Mouse (Mus musculus): ENCODE data around the gene Btbd9.

Gene Btbd9

GRCm38 (mm10) chr17:30438786-30439185, 137.5 kb downstream of the Btbd9 start:
- DNase-seq: no peak

GRCm38 (mm10) chr17:30436021-30436461, 140.2 kb downstream of the Btbd9 start:
- DNase-seq: no peak

DNA sequence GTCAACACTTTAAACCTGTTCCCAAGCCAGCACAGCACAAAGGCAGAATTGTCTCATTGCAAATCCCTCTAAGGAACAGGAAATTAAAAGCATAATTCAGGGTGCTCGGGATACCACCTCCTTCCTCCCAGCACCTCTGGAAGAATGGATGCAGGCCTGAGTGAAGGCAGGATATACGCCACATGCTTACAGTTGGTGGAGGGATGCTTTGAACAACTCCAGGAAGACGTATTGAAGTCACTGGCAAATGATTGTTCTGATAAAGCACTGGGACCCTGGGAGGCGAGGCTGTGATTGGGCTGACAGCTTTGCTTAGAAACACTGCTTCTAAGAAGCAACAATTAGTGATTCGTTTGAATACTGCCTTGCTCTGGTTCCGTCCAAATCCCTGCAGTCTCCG, 140.8 kb downstream of the Btbd9 start:
- no peak for DNase-seq

- DNase-seq: no peak
These were observed 144.2 kb downstream of the Btbd9 start for GRCm38 (mm10) chr17:30432094-30432493.

DNA sequence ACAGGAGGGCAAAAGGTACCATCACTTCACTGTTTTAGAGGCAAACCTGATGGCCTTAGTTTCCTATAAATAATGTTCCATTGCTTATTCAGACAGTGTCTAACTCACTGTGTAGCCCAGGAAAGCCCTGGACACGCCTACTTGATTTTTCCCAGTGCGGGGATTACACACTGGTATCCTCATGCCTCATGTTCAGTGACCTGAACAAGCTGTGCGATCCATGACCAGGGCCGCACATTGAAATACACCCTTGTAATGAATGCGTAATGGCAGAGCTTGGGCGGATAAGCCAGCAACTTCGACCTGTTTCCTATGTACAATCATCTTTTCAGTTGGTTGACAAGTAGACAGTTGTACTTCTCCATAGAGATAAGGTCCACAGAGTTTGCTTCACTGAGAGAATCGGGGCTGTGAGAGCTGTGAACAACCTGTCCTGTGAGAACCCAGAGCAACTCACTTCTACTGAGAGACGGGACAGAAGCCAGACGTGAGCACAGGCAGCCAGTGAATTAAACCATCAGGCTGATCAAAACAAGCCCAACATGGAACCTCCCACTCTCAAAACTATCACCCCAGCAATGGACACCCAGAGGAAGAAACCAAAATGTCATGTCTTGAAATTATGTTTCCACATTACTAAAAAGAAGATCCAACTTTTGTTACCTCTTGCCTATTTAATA, 145.2 kb downstream of the Btbd9 start:
- DNase-seq: no peak

GRCm38 (mm10) chr17:30428661-30429060, 147.6 kb downstream of the Btbd9 start:
- no peak for DNase-seq

DNA sequence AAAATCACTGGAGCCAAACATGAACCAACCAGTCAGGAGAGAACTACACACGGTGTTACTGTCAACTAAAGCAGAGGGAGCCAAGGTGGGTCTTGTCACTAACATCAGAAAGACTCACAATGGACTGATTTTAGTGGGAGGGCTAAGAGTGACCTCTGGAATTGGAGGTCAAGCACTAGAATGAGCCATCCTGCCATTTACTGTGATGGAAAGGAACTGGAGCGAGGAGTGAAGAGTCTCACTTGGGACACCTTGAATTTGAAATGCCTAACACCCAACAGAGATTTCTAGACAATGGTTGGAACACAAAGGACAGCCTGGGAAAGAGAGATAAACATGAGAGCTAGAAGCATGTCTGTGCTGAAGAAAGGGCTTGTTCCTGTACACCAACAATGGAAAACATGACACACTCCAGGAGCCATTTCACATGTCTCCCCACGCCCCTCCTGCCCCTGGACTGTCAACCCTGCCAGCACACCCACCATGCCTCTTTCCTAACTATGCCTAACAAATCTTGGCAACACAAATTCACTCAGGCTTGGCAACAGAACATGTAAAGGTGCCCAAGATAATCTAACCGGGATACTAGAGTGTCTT, 152.9 kb downstream of the Btbd9 start:
- DNase-seq: no peak

DNA sequence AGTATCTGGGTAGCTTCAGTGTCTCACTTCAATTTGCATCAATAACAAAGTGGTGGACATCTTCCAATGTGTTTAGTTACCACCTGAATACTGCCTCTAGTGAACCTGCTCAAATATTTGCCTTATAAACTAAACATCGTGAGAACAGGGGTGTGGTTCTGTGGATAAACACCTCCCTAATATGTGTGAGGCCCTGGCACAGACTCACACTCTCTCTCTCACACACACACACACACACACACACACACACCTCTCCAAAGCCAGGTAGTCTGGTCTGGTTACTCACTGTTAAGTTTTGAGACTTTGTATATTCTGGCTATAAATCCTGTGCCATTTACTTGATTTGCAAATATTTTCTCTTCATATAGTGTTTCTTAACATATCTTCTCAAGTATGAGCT, 154.0 kb downstream of the Btbd9 start:
- no peak for DNase-seq

DNA sequence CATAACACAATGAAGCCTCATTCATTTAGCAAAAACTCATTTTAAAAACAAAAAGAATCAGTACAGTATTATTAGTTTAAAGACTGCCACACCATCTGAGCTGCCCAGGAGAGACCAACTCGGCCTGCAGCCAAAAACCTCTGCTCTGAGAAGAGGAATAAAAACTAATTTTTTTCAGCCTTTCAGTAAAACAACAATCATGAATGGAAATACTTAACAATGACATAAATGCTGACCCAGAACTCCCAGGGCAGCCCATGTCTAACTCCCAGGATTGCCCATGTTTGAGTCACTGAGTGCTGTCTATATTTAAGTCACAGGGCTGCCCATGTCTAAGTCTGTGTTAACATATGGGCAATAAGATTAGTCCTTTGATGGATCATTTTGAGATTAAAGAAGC, 155.0 kb downstream of the Btbd9 start:
- no peak for DNase-seq

DNA sequence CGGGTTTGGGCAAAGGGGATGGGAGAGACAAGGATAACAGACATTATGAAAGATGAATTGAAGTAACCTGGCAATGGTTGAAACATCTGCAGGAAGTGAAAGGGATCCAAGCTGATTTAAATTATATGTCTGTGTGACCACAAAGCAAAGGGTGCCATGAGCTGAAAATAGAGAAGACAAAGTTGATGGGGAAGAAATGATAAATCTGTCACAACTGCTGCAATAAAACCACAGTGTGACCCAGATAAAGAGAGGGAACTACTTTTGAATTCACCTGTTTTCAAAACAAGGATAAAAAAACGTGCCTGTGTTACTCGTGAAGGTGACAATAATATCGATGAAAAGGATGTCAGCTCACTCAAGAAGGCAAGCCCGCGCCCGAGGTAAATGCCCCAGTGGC, 156.8 kb downstream of the Btbd9 start:
- no peak for DNase-seq

DNA sequence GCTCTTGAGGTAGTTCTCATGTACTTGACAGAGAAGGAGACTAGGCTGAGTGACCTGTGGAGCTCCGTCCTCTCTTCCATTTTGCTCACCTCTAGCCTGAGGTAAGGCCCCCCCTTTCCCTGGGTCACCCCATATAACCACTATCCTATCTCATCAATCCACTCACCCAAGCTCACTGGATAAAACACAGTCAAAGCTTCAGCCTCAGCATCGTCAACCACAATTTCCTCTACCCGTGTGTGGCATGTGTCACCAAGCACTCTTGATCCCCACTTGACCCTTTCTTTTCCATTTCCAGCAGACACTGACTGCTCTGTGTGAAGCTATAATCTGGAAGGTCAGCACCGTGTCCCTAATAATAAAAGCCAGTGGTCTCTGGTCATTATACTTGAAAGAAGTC, 157.8 kb downstream of the Btbd9 start:
- DNase-seq: no peak

- no peak for DNase-seq
These were observed 159.2 kb downstream of the Btbd9 start for GRCm38 (mm10) chr17:30417106-30417505.

DNA sequence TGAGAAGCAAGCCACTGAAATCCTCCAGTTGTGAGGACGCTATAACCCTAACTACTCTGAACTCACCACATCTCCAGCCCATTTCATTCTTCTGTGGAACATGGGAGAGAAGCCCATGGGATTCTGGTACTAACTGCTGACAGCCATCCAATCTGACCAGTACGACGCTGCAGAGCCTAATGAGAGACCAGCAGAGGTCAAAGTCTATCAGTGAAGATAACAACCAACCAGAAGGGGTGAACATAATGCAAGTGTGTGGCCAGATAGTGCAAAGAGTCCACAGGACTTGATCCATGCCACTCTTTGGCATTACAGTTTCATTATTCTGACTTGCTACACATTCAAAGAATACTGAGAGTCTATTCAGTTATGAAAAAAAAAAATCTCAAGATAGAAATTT, 160.6 kb downstream of the Btbd9 start:
- no peak for DNase-seq

- no peak for DNase-seq
These were observed 163.3 kb downstream of the Btbd9 start for GRCm38 (mm10) chr17:30412991-30413390.

- DNase-seq: no peak
These were observed 170.3 kb downstream of the Btbd9 start for GRCm38 (mm10) chr17:30406002-30406401.

DNA sequence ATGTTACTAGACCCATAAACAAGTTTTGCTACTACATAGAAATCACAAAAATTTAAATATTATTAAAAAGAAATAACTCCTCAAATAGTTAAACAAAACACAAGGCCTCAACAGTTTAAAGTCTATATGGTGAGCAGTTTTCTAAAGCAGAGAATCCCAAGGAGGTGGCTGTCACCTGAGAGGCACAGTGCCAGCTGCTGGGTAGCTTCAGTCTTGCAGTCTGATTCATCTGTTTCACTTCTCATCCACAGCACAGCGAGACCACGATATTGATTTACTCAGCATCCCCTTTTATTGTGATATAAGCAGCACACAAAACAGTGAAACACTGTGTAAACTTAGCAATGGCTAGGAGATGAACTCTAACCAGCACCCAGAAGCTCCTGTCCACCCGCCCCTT, 173.4 kb downstream of the Btbd9 start:
- DNase-seq: no peak

- no peak for DNase-seq
These were observed 181.0 kb downstream of the Btbd9 start for GRCm38 (mm10) chr17:30395261-30395660.

GRCm38 (mm10) chr17:30392031-30392430, 184.3 kb downstream of the Btbd9 start:
- peak; percentile 52 for DNase-seq

DNA sequence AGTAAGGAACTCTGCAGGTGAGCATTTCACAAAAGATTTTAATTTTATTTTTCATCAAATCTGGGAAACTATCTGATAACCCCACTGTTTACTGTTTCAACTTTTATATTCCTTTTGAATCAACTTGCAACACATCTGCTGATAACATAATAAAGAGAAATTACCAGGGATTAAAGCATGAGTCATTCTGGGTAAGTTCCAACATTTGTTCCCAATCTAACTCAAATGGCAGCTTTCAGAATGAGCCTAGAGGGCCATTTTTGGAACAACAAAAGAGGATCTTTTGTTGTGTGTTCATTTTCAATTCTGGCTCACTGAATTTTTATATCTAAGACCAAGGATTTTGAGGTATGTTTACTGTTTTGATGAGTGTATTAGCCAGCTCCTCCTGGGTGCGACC, 185.1 kb downstream of the Btbd9 start:
- no peak for DNase-seq

DNA sequence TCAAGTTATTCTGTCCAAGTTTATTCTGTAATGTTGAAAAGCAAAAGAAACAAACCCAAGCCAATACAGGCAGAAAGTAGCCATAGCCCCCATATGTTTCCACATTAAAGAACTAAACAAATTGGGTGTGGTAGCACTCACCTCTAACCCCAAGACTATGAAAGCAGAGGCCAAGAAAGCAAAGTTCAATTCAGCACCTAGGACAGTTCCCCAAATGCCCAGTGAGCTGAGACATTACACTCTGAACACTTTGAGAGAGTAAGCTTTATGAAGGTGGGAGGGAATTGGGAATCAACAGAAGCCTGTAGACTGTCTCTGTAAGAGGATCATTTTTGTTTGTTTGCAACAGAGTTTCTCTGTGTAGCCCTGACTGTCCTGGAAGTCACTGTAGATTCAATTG, 186.6 kb downstream of the Btbd9 start:
- no peak for DNase-seq

DNA sequence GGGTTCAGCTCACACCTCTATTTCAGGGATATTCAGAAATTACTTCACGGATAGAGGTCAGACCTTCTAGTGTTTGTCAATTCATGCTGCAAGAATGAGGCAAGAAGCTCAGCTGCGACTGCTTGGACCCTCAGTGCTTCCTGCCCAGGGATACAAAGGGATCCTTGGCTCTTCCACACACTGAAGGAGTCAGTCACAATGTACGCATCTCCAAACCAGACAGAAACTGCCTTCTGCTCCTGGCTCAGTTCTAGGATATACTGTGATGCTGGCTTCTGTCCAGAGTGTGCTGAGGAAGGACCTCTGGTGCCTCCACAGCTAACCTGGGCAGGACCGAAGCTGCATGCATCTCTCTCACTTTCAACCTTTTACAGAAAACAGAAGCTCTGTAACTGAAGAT, 187.5 kb downstream of the Btbd9 start:
- DNase-seq: peak; percentile 91

- DNase-seq: no peak
These were observed 187.9 kb downstream of the Btbd9 start for GRCm38 (mm10) chr17:30388391-30388790.

DNA sequence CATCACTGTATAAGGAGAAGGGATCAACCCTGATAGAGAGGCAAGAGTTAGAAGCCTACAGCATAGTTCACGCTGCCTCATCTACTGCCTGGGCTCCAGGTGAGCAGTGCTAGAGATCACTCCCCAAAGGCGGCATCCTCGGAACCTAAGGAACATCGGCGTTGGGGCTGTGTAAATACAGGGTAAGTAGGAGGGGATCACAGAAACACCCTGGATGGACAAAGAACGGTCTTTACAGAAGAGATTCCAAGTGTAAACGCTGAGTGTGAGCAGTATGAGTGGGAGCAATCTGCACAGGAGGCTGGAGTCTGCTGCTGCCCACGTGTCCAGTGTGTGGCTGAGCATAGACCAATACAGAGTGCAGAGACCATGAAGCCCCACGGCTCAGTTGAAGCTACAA, 190.0 kb downstream of the Btbd9 start:
- DNase-seq: no peak

- no peak for DNase-seq
These were observed 192.6 kb downstream of the Btbd9 start for GRCm38 (mm10) chr17:30383649-30384048.

Measured in cerebellum, adult 9-11 months (tissue).